Mouse (Mus musculus) lung, embryonic 16.5 days (tissue): ENCODE results near the gene Jam3. TPM values are rescaled to one million over a fixed set of nuclear protein-coding genes. Genes with fewer than 3 reads are reported as not detected.
A peak's percentile ranks its signal among the peaks of the same experiment; 100 is the strongest.

ENCODE experiments used
- ATAC-seq: fragments of 200-750 bp; cut with Nextera tagmentation; 2 replicates; pipeline ENCODE4 v1.8.0; 2017; ENCODE audit warnings: low read depth, mild to moderate bottlenecking, moderate library complexity
- H3K27ac ChIP-seq: fragments of 300-500 bp; sonication (generic); 2 replicates; pipeline ENCODE4 v1.5.1; 2014; ENCODE audit warnings: mild to moderate bottlenecking, control low read depth, low read length
- H3K27me3 ChIP-seq: fragments of 300-500 bp; sonication (generic); 2 replicates; pipeline ENCODE4 v1.6.1; 2014; ENCODE audit warnings: low read depth, low read length, mixed read lengths; ENCODE audit not compliant: control insufficient read depth, insufficient read depth
- H3K36me3 ChIP-seq: fragments of 300-500 bp; sonication (generic); 2 replicates; pipeline ENCODE4 v1.6.1; 2014; ENCODE audit warnings: low read length; ENCODE audit not compliant: control insufficient read depth, insufficient read depth
- H3K4me1 ChIP-seq: fragments of 300-500 bp; sonication (generic); replicated peaks from 2 replicates; pipeline ENCODE4 v1.6.1; 2014; ENCODE audit warnings: low read length, mixed read lengths; ENCODE audit not compliant: control insufficient read depth, insufficient read depth
- H3K4me2 ChIP-seq: fragments of 300-500 bp; sonication (generic); 2 replicates; pipeline ENCODE4 v1.6.1; 2014; ENCODE audit warnings: low read depth, low read length, control low read depth
- H3K4me3 ChIP-seq: fragments of 300-500 bp; sonication (generic); 2 replicates; pipeline ENCODE4 v1.5.1; 2014; ENCODE audit warnings: mild to moderate bottlenecking, low read length, control low read depth
- H3K9ac ChIP-seq: fragments of 300-500 bp; sonication (generic); 2 replicates; pipeline ENCODE4 v1.6.1; 2014; ENCODE audit warnings: low read length, control low read depth
- H3K9me3 ChIP-seq: fragments of 300-500 bp; sonication (generic); 2 replicates; pipeline ENCODE4 v1.6.1; 2016; ENCODE audit warnings: low read length; ENCODE audit not compliant: control insufficient read depth
- WGBS: fragments of 180-500 bp; shearing (Covaris S2); extraction: QIAGEN DNeasy Blood & Tissue Kit; methylation state at CpG from one replicate; pipeline ENCODE4 v1.1.7; 2014; 5-methylcytosine and 5-hydroxymethylcytosine counted together
- polyA plus RNA-seq: library from polyadenylated mRNA; unstranded; fragments of >200 nt; fragmentation: Nextera tagmentation; extraction: Ambion mirVana; gene quantifications from 2 replicates; pipeline ENCODE4 v1.2.1, GENCODE M21; 2015

The Jam3 gene
- polyA plus RNA-seq: 55.9 and 59.0 TPM in 2 replicates

- Histone ChIP-seq H3K4me1 (no peaks in the 10 kb centered on the region; the same call in 1 of the 2 replicates), H3K36me3 (no peaks in the 10 kb centered on the region), H3K9me3 (no peaks in the 10 kb centered on the region), H3K9ac (peak within 1 kb of the TSS; percentile 83), H3K27ac (peak within 1 kb of the TSS; percentile 81), H3K4me3 (peak within 1 kb of the TSS; percentile 73), H3K4me2 (peak within 1 kb of the TSS; percentile 78), H3K27me3 (no peaks in the 10 kb centered on the region)
- ATAC-seq: peak; percentile 98
- under 1% methylated on average over 58 of the region's 58 CpGs for WGBS
Observed at GRCm38 (mm10) chr9:27154763-27155530, at the start of gene Jam3. Gene Jam3, minus strand, starts transcription at chr9:27155421.

DNA sequence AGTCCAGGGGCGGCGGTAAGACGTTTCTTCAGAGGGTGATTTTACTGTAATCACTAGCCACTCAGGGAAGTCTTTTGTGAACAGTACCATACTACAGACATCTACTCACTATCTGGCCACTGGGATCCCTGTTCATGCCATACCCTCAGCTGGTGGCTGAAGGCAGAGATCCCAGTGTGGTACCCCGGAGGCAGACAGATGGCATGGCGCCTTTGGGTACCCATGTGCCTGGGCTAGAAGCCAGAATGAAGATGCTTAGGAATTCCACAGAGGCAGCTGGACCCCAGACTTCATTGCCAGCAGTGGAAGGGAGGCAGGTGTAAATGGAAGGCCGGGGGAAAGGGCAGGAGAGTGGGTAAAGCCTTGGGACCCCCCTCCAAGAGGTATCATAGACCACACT lies 49.0 kb upstream of the Jam3 start:
- H3K9ac ChIP-seq: no peak overlapping the region
- no peaks in the 10 kb centered on the region; the same call in 1 of the 2 replicates for H3K4me1 ChIP-seq
- no peak for ATAC-seq
- H3K36me3 ChIP-seq: no peaks in the 10 kb centered on the region
- H3K4me2 ChIP-seq: no peak overlapping the region
- H3K9me3 ChIP-seq: no peaks in the 10 kb centered on the region
- 85% methylated on average over 6 of the region's 6 CpGs for WGBS
- H3K27ac ChIP-seq: no peak overlapping the region
- H3K4me3 ChIP-seq: no peak overlapping the region
- H3K27me3 ChIP-seq: no peaks in the 10 kb centered on the region

DNA sequence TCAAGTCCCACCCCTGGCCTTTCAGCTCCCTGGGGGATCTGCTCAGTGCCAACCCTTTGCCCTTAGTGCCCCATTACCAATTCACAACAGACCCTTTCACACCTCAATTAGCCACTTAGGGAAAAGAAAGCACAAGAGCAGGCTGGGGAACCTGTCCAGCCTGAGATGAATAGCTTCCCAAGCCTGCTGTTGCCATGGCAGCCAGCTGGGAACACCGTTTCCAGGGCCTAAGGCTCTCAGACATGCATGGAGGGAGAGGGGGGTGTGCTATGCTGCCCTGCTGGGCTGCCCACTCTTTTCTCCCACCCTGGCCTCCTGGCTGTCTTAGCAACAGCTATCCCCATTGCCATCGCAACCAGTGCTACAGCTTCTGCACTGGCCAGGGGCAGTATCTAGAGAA lies 47.9 kb upstream of the Jam3 start:
- Histone ChIP-seq H3K4me1 (no peaks in the 10 kb centered on the region; the same call in 1 of the 2 replicates), H3K9ac (no peak overlapping the region), H3K27me3 (no peaks in the 10 kb centered on the region), H3K27ac (no peak overlapping the region), H3K9me3 (no peaks in the 10 kb centered on the region), H3K36me3 (no peaks in the 10 kb centered on the region), H3K4me3 (no peak overlapping the region), H3K4me2 (no peak overlapping the region)
- WGBS: 16% methylated on average over 2 of the region's 2 CpGs
- ATAC-seq: peak; percentile 95

GRCm38 (mm10) chr9:27201472-27202219 lies 46.4 kb upstream of the Jam3 start:
- Histone ChIP-seq H3K4me3 (no peak overlapping the region), H3K36me3 (no peaks in the 10 kb centered on the region), H3K9me3 (no peaks in the 10 kb centered on the region), H3K27me3 (no peaks in the 10 kb centered on the region), H3K27ac (no peak overlapping the region), H3K4me1 (no peaks in the 10 kb centered on the region; the same call in 1 of the 2 replicates), H3K4me2 (no peak overlapping the region), H3K9ac (no peak overlapping the region)
- 71% methylated on average over 8 of the region's 8 CpGs for WGBS
- no peak for ATAC-seq

DNA sequence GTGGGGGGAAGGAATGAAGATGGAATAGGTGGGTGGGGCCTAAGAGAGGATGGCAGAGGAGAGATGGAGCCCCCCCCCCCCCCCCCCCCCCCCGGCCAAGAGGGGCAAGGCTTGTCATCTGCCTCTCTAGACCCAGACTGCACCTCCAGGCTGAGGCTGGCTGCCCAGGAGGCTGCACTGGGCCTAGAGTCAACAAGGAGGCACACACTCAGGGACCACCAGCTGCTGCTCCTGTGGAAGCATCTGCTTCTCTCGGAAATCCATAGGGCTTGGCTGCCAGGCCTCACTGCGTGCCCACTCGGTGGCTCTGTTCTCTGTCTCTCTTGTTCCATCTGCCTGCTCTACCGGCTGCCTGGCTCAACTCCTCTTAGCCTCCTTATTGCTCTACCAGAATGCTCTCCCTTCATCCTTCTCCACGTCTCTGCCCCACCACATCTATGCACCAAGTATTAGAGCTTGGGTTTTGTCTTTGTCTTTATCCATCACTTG lies 38.4 kb upstream of the Jam3 start:
- H3K27me3 ChIP-seq: no peaks in the 10 kb centered on the region
- no peak overlapping the region for H3K4me2 ChIP-seq
- no peak overlapping the region for H3K27ac ChIP-seq
- ATAC-seq: no peak
- no peak overlapping the region for H3K4me3 ChIP-seq
- H3K36me3 ChIP-seq: no peaks in the 10 kb centered on the region
- H3K9me3 ChIP-seq: no peaks in the 10 kb centered on the region
- 64% methylated on average over 5 of the region's 6 CpGs for WGBS
- H3K9ac ChIP-seq: no peak overlapping the region
- peaks cover 21% of the 10 kb centered on the region for H3K4me1 ChIP-seq

DNA sequence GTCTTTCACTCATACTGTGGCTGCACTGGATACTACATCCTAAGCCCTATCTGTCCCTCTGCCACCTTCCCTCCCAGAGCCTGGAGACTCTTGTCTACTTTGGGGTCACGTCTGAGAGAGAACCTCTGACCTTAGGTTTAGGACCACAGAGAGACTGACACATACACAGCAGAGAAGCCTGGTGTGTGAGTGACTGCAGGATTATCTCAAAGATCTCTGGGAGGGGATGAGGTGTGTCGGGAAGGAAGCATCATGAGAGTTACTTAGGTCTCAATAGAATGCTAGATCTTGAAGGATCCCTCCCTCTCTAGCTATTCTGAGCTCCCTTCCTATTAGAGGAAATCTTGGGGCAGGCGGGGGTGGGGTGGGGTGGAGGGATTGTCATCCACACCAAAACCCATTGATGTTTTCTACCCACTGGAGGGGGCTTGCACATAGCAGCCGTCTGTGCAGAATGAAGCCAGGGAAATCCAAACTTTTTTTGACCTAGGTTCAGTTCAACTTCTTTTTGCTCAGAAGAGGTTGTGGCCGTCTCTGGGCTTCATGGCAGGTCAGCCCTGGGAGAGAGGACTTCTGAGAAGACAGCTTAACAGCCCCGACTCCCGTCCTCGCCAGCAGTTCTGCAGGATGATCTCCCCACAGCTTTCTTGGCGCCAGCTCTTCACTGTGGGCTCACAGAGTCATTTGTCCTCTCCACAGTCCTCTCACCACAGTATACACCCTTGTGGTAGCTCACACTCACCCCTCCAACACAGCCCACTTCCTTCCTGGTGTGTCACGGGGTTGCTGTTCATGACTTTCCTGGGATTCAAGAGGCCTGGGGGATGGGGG lies 37.8 kb upstream of the Jam3 start:
- no peak for ATAC-seq
- no peak overlapping the region for H3K4me2 ChIP-seq
- 40% methylated on average over 10 of the region's 10 CpGs for WGBS

DNA sequence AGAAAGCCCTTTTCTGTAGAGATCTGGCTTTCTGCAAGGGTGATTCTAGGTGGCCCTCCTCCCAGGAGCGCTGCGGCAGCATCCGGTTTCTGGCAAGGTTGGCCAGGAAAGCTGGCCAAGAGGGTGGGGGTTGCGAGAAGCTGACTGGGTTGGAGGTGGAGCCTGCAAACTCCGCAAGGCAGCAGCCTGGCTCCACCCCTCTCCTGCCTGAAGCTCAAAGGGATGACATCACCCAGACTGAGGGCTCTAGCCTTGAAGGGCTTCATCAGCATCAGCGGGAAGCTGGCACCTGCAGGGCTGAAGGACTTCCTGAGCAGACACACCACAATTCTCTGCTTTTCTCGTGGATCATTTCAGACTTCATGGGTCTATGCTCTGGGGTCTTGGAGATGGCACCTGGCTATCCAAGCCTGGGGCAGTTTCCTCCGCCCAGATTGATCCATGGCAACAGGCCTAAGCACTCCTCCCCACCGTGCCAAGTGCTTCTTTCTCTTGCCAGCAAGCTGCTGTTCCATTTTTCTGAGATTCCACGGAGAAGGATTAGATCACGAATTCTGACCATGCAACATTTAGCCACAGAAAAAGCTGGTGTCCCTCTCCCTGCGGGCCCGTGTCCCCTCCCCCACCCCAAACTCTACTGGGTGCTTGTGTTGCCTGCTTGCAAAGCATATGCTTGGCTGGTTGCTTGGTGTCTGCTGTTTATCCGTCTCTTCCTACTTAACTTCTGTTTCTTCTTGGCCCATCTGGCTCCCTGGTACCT lies 37.0 kb upstream of the Jam3 start:
- WGBS: 11% methylated on average over 14 of the region's 14 CpGs
- Histone ChIP-seq H3K4me3 (peak overlapping the region; percentile 44), H3K4me1 (peaks cover 21% of the 10 kb centered on the region), H3K27ac (peak overlapping the region; percentile 91), H3K4me2 (peak overlapping the region; percentile 71), H3K36me3 (no peaks in the 10 kb centered on the region), H3K9ac (peak overlapping the region; percentile 50), H3K9me3 (no peaks in the 10 kb centered on the region), H3K27me3 (no peaks in the 10 kb centered on the region)
- ATAC-seq: peak; percentile 98

More for the DNA sequence above, 37.8 kb upstream of the Jam3 start:
- Histone ChIP-seq H3K4me3 (no peak overlapping the region), H3K36me3 (no peaks in the 10 kb centered on the region), H3K27ac (peak overlapping the region; percentile 91), H3K27me3 (no peaks in the 10 kb centered on the region), H3K9me3 (no peaks in the 10 kb centered on the region), H3K4me1 (peaks cover 21% of the 10 kb centered on the region), H3K9ac (no peak overlapping the region)

- 4% methylated on average over 7 of the region's 7 CpGs for WGBS
Observed at GRCm38 (mm10) chr9:27191501-27191981, 36.3 kb upstream of the Jam3 start.

More at GRCm38 (mm10) chr9:27191501-27191981, 36.3 kb upstream of the Jam3 start:
- H3K4me3 ChIP-seq: peak overlapping the region; percentile 44
- peak; percentile 80 for ATAC-seq
- H3K4me1 ChIP-seq: peaks cover 21% of the 10 kb centered on the region
- no peaks in the 10 kb centered on the region for H3K9me3 ChIP-seq
- no peaks in the 10 kb centered on the region for H3K36me3 ChIP-seq
- peak overlapping the region; percentile 91 for H3K27ac ChIP-seq
- H3K9ac ChIP-seq: peak overlapping the region; percentile 50
- H3K4me2 ChIP-seq: peak overlapping the region; percentile 71
- no peaks in the 10 kb centered on the region for H3K27me3 ChIP-seq
